Mouse (Mus musculus): ENCODE results near the gene Ncor1.
"Not testable (repeated sequence)": the region's sequence is repeated elsewhere in the genome, so short reads cannot be mapped to it uniquely, and the experiment has no call there.

The Ncor1 gene

GRCm38 (mm10) chr11:62458276-62458724 lies at the start of gene Ncor1, which contains the start of gene Pigl:
Gene Ncor1, minus strand, starts transcription at chr11:62458541.
Gene Pigl, plus strand, starts transcription at chr11:62458460.
- DNase-seq (ENCODE audit: low spot score in 2 of 2) = peak; percentile 48 to 85

- no peak for DNase-seq (ENCODE audit: low spot score in 2 of 2)
Measured at GRCm38 (mm10) chr11:62507683-62508082, 49.3 kb upstream of the Ncor1 start.

GRCm38 (mm10) chr11:62500529-62500928 lies 42.2 kb upstream of the Ncor1 start:
- no peak for DNase-seq (ENCODE audit: low spot score in 2 of 2)

GRCm38 (mm10) chr11:62498802-62499201 lies 40.5 kb upstream of the Ncor1 start:
- DNase-seq (ENCODE audit: low spot score in 2 of 2) = no peak

- no peak for DNase-seq (ENCODE audit: low spot score in 2 of 2)
Measured at GRCm38 (mm10) chr11:62497181-62497580, 38.8 kb upstream of the Ncor1 start.

GRCm38 (mm10) chr11:62496151-62496715 lies 37.9 kb upstream of the Ncor1 start:
- DNase-seq (ENCODE audit: low spot score in 2 of 2) = no peak

- no peak for DNase-seq (ENCODE audit: low spot score in 2 of 2)
Measured at GRCm38 (mm10) chr11:62495276-62495801, 37.0 kb upstream of the Ncor1 start.

- DNase-seq (ENCODE audit: low spot score in 2 of 2) = peak; percentile 15 to 29
Measured at GRCm38 (mm10) chr11:62494754-62495275, 36.5 kb upstream of the Ncor1 start.

GRCm38 (mm10) chr11:62493701-62494100 lies 35.4 kb upstream of the Ncor1 start:
- no peak for DNase-seq (ENCODE audit: low spot score in 2 of 2)

GRCm38 (mm10) chr11:62487540-62488350 lies 29.4 kb upstream of the Ncor1 start:
- DNase-seq (ENCODE audit: low spot score in 2 of 2) = no peak

- no peak for DNase-seq (ENCODE audit: low spot score in 2 of 2)
Measured at GRCm38 (mm10) chr11:62486949-62487348, 28.6 kb upstream of the Ncor1 start.

GRCm38 (mm10) chr11:62479581-62479980 lies 21.2 kb upstream of the Ncor1 start:
- no peak for DNase-seq (ENCODE audit: low spot score in 2 of 2)

- DNase-seq (ENCODE audit: low spot score in 2 of 2) = no peak
Measured at GRCm38 (mm10) chr11:62478931-62479330, 20.6 kb upstream of the Ncor1 start.

GRCm38 (mm10) chr11:62476156-62476555 lies 17.8 kb upstream of the Ncor1 start:
- no peak for DNase-seq (ENCODE audit: low spot score in 2 of 2)

- no peak for DNase-seq (ENCODE audit: low spot score in 2 of 2)
Measured at GRCm38 (mm10) chr11:62473516-62473915, 15.2 kb upstream of the Ncor1 start.

- DNase-seq (ENCODE audit: low spot score in 2 of 2) = no peak
Measured at GRCm38 (mm10) chr11:62470451-62470850, 12.1 kb upstream of the Ncor1 start.

- not testable (repeated sequence) for DNase-seq (ENCODE audit: low spot score in 2 of 2)
Measured at GRCm38 (mm10) chr11:62467289-62467688, 8.9 kb upstream of the Ncor1 start.

GRCm38 (mm10) chr11:62466546-62466945 lies 8.2 kb upstream of the Ncor1 start:
- no peak for DNase-seq (ENCODE audit: low spot score in 2 of 2)

- DNase-seq (ENCODE audit: low spot score in 2 of 2) = no peak
Measured at GRCm38 (mm10) chr11:62465849-62466248, 7.5 kb upstream of the Ncor1 start.

- no peak for DNase-seq (ENCODE audit: low spot score in 2 of 2)
Measured at GRCm38 (mm10) chr11:62464696-62465095, 6.4 kb upstream of the Ncor1 start.

- no peak for DNase-seq (ENCODE audit: low spot score in 2 of 2)
Measured at GRCm38 (mm10) chr11:62463225-62463915, 5.0 kb upstream of the Ncor1 start.

- DNase-seq (ENCODE audit: low spot score in 2 of 2) = not testable (repeated sequence)
Measured at GRCm38 (mm10) chr11:62462529-62462928, 4.2 kb upstream of the Ncor1 start.

Measured in left cerebral cortex, adult 9 months (tissue).